Mouse (Mus musculus) ES-Bruce4 (cell line): ENCODE results near the gene I0C0044D17Rik.

Experiments
- CTCF ChIP-seq: IDR thresholded peaks from one replicate; pipeline ENCODE4 v1.8.1; 2011; ENCODE audit warnings: low read depth, low read length
- EP300 ChIP-seq: IDR thresholded peaks from 2 replicates; pipeline ENCODE4 v1.6.1; 2011; ENCODE audit warnings: low read depth, low read length; ENCODE audit not compliant: insufficient read depth
- POLR2A ChIP-seq: IDR thresholded peaks from one replicate; pipeline ENCODE4 v1.8.1; 2011; ENCODE audit warnings: low read length; ENCODE audit not compliant: insufficient read depth

DNA sequence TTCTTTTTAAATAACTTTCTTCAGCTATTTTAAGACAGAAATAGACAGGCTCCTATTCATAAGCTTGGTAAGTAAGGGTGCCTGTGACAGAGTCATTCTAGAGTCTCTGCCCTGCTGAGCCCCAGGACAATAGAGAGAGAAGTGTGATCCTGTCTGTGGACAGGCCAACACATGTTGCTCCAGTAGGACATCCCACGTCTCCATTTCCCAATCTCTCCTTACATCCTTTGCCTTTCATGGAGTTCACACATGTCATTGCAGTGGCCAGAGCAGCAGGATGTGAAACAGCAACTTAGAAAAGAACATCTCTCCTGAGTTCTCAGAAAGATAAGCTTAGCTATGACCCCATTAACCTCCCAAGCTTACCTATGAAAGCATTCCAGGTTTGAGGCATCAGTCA, 8.1 kb upstream of the I0C0044D17Rik start:
- TF ChIP-seq POLR2A (no peak), CTCF (no peak), EP300 (no peak)
